Mouse (Mus musculus): ENCODE measurements around the gene Sema3b. TPM values are rescaled to one million over a fixed set of nuclear protein-coding genes. Genes with fewer than 3 reads are reported as not detected.
"Not testable (repeated sequence)": the region's sequence is repeated elsewhere in the genome, so short reads cannot be mapped to it uniquely, and the experiment has no call there.

The Sema3b gene
- polyA plus RNA-seq, 1 experiment from 2014 or later = 3.2 TPM

GRCm38 (mm10) chr9:107576357-107577107 lies 32.5 kb downstream of the Sema3b start, which contains the start of gene Hyal1:
Gene Hyal1, plus strand, starts transcription at chr9:107576927.
- Histone ChIP-seq H3K27me3 (ENCODE audit: control insufficient read depth, insufficient read depth, low read length) (no peaks in the 10 kb centered on the region), H3K4me1 (ENCODE audit: control insufficient read depth, insufficient read depth, low read length) (peaks cover 20% of the 10 kb centered on the region), H3K9ac (replicated peaks; ENCODE audit: low read length) (no peak within 1 kb of the TSS; the same call in 1 of the 2 replicates), H3K36me3 (ENCODE audit: control insufficient read depth, insufficient read depth, low read length) (peaks cover 29% of the 10 kb centered on the region), H3K4me3 (replicated peaks; ENCODE audit: low read depth, low read length) (peak within 1 kb of the TSS; percentile 21), H3K9me3 (ENCODE audit: control insufficient read depth, low read length) (no peaks in the 10 kb centered on the region), H3K27ac (replicated peaks; ENCODE audit: low read depth, low read length) (peak within 1 kb of the TSS; percentile 41; the same call in 1 of the 2 replicates), H3K4me2 (ENCODE audit: low read length) (peak within 1 kb of the TSS; percentile 42)
- DNase-seq = peak; percentile 76
- 27% methylated on average over 16 of the region's 16 CpGs for WGBS
- ATAC-seq (ENCODE audit: low FRiP score, low TSS enrichment) = peak; percentile 29

- Histone ChIP-seq H3K27ac (replicated peaks; ENCODE audit: low read depth, low read length) (0 out of 2 replicates have a peak overlapping the region, but pooled peaks have one; percentile 41), H3K9me3 (ENCODE audit: control insufficient read depth, low read length) (no peaks in the 10 kb centered on the region), H3K4me1 (ENCODE audit: control insufficient read depth, insufficient read depth, low read length) (peaks cover 22% of the 10 kb centered on the region), H3K4me3 (replicated peaks; ENCODE audit: low read depth, low read length) (no peak overlapping the region), H3K9ac (replicated peaks; ENCODE audit: low read length) (no peak overlapping the region), H3K27me3 (ENCODE audit: control insufficient read depth, insufficient read depth, low read length) (no peaks in the 10 kb centered on the region), H3K4me2 (ENCODE audit: low read length) (no peak overlapping the region), H3K36me3 (ENCODE audit: control insufficient read depth, insufficient read depth, low read length) (peaks cover 36% of the 10 kb centered on the region)
- DNase-seq (no peak), ATAC-seq (ENCODE audit: low FRiP score, low TSS enrichment) (no peak)
- 89% methylated on average over 14 of the region's 14 CpGs for WGBS
These were observed 33.3 kb downstream of the Sema3b start for GRCm38 (mm10) chr9:107575579-107576356.

DNA sequence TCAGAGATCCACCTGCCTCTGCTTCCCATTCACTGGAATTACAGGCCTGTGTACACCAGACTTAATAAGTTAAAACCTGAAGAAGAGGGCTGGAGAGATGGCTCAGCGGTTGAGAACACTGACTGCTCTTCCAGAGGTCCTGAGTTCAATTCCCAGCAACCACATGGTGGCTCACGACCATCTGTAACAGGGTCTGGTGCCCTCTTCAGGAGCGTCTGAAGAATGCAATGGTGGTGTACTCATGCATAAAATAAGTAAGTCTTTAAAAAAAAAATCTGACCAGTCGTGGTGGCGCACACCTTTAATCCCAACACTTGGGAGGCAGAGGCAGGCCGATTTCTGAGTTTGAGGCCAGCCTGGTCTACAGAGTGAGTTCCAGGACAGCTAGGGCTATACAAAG lies 35.3 kb downstream of the Sema3b start:
- not testable (repeated sequence) for H3K4me2 ChIP-seq (ENCODE audit: low read length); H3K27me3 ChIP-seq (ENCODE audit: control insufficient read depth, insufficient read depth, low read length); H3K9ac ChIP-seq (replicated peaks; ENCODE audit: low read length); H3K9me3 ChIP-seq (ENCODE audit: control insufficient read depth, low read length); DNase-seq; H3K4me3 ChIP-seq (replicated peaks; ENCODE audit: low read depth, low read length); H3K27ac ChIP-seq (replicated peaks; ENCODE audit: low read depth, low read length); ATAC-seq (ENCODE audit: low FRiP score, low TSS enrichment)
- Histone ChIP-seq H3K36me3 (ENCODE audit: control insufficient read depth, insufficient read depth, low read length) (peaks cover 41% of the 10 kb centered on the region), H3K4me1 (ENCODE audit: control insufficient read depth, insufficient read depth, low read length) (peaks cover 25% of the 10 kb centered on the region)
- 81% methylated on average over 6 of the region's 6 CpGs for WGBS

DNA sequence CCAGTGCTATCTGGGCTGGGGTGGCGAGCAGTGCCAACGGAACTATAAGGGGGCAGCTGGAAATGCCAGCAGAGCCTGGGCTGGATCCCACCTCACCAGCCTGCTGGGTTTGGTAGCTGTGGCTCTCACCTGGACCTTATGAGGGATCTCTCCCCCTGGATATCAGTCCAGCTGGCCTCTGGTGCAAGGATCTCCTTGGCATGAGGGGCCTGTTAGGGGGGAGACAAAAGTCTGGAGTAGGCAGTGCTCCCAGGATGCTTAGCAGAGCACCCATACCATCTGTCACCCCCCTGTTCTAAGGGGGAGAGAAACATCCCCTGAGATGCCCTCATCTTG lies 36.7 kb downstream of the Sema3b start:
- Histone ChIP-seq H3K9me3 (ENCODE audit: control insufficient read depth, low read length) (no peaks in the 10 kb centered on the region), H3K4me1 (ENCODE audit: control insufficient read depth, insufficient read depth, low read length) (peaks cover 36% of the 10 kb centered on the region), H3K9ac (replicated peaks; ENCODE audit: low read length) (no peak overlapping the region), H3K36me3 (ENCODE audit: control insufficient read depth, insufficient read depth, low read length) (peaks cover 41% of the 10 kb centered on the region), H3K27me3 (ENCODE audit: control insufficient read depth, insufficient read depth, low read length) (no peaks in the 10 kb centered on the region), H3K27ac (replicated peaks; ENCODE audit: low read depth, low read length) (no peak overlapping the region), H3K4me3 (replicated peaks; ENCODE audit: low read depth, low read length) (no peak overlapping the region), H3K4me2 (ENCODE audit: low read length) (no peak overlapping the region)
- ATAC-seq (ENCODE audit: low FRiP score, low TSS enrichment) = no peak
- DNase-seq = no peak
- 100% methylated on average over 2 of the region's 2 CpGs for WGBS

DNA sequence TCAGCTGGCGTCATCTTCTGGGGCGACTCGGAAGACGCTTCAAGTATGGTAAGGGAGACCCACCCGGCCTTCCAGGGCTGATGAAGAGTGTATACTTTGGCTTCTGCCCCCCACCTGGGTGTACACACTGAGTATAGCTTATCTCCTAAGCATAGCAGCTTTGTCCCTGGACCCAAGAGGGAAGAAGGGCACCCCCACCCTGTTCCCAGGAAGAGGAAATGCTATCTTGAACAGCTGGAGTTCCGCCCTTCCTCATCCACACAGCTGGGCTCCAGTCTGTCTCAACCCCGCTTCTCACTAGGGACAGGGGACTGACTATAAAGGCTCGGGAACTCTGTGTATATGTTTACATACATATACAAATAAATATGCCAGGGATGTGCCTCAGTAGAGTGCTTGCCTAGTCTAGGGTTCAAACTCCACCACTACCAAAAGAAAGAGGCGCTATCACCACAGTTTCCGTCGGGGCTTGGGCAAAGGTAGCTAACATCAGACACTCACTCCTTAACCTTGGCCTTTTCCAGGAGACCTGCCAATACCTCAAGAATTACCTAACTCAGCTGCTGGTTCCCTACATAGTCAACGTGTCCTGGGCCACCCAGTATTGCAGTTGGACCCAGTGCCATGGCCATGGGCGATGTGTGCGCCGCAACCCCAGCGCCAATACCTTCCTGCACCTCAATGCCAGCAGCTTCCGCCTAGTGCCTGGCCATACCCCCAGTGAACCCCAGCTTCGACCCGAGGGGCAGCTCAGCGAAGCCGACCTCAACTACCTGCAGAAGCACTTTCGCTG lies 37.3 kb downstream of the Sema3b start:
- Histone ChIP-seq H3K27ac (replicated peaks; ENCODE audit: low read depth, low read length) (no peak overlapping the region), H3K9ac (replicated peaks; ENCODE audit: low read length) (no peak overlapping the region), H3K9me3 (ENCODE audit: control insufficient read depth, low read length) (no peaks in the 10 kb centered on the region), H3K4me1 (ENCODE audit: control insufficient read depth, insufficient read depth, low read length) (peaks cover 32% of the 10 kb centered on the region), H3K36me3 (ENCODE audit: control insufficient read depth, insufficient read depth, low read length) (peaks cover 41% of the 10 kb centered on the region), H3K4me3 (replicated peaks; ENCODE audit: low read depth, low read length) (no peak overlapping the region), H3K4me2 (ENCODE audit: low read length) (peak overlapping the region; percentile 83), H3K27me3 (ENCODE audit: control insufficient read depth, insufficient read depth, low read length) (no peaks in the 10 kb centered on the region)
- 95% methylated on average over 22 of the region's 22 CpGs for WGBS
- ATAC-seq (ENCODE audit: low FRiP score, low TSS enrichment) = no peak
- no peak for DNase-seq

- Histone ChIP-seq H3K36me3 (ENCODE audit: control insufficient read depth, insufficient read depth, low read length) (peaks cover 49% of the 10 kb centered on the region), H3K27me3 (ENCODE audit: control insufficient read depth, insufficient read depth, low read length) (no peaks in the 10 kb centered on the region), H3K4me3 (replicated peaks; ENCODE audit: low read depth, low read length) (peak overlapping the region; percentile 85), H3K9me3 (ENCODE audit: control insufficient read depth, low read length) (no peaks in the 10 kb centered on the region), H3K9ac (replicated peaks; ENCODE audit: low read length) (peak overlapping the region; percentile 80), H3K27ac (replicated peaks; ENCODE audit: low read depth, low read length) (no peak overlapping the region), H3K4me2 (ENCODE audit: low read length) (peak overlapping the region; percentile 83), H3K4me1 (ENCODE audit: control insufficient read depth, insufficient read depth, low read length) (peaks cover 32% of the 10 kb centered on the region)
- 94% methylated on average over 21 of the region's 21 CpGs for WGBS
- ATAC-seq (ENCODE audit: low FRiP score, low TSS enrichment) (no peak), DNase-seq (no peak)
These were observed 38.2 kb downstream of the Sema3b start for GRCm38 (mm10) chr9:107570845-107571244.

DNA sequence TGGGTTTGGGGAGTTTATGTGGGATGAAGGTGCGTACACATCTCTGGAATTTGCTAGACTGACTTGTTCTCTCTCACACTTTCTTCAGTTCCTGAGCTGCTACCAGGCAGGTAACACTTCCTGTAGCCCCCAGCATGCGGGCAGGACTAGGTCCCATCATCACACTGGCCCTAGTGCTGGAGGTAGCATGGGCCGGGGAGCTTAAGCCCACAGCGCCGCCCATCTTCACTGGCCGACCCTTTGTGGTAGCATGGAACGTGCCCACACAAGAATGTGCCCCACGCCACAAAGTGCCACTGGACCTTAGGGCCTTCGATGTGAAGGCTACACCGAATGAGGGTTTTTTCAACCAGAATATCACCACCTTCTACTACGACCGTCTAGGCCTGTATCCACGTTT lies 39.0 kb downstream of the Sema3b start:
- WGBS = 46% methylated on average over 13 of the region's 13 CpGs
- peaks cover 32% of the 10 kb centered on the region for H3K4me1 ChIP-seq (ENCODE audit: control insufficient read depth, insufficient read depth, low read length)

GRCm38 (mm10) chr9:107569270-107569669 lies 39.8 kb downstream of the Sema3b start:
- H3K27me3 ChIP-seq (ENCODE audit: control insufficient read depth, insufficient read depth, low read length) = no peaks in the 10 kb centered on the region
- H3K27ac ChIP-seq (replicated peaks; ENCODE audit: low read depth, low read length) = peak overlapping the region; percentile 88
- H3K9me3 ChIP-seq (ENCODE audit: control insufficient read depth, low read length) = no peaks in the 10 kb centered on the region
- H3K36me3 ChIP-seq (ENCODE audit: control insufficient read depth, insufficient read depth, low read length) = peaks cover 57% of the 10 kb centered on the region
- H3K9ac ChIP-seq (replicated peaks; ENCODE audit: low read length) = peak overlapping the region; percentile 80
- WGBS = under 1% methylated on average over 23 of the region's 23 CpGs
- DNase-seq (no peak), ATAC-seq (ENCODE audit: low FRiP score, low TSS enrichment) (peak; percentile 54)
- peaks cover 32% of the 10 kb centered on the region for H3K4me1 ChIP-seq (ENCODE audit: control insufficient read depth, insufficient read depth, low read length)
- peak overlapping the region; percentile 85 for H3K4me3 ChIP-seq (replicated peaks; ENCODE audit: low read depth, low read length)
- peak overlapping the region; percentile 83 for H3K4me2 ChIP-seq (ENCODE audit: low read length)

More for the DNA sequence above, 39.0 kb downstream of the Sema3b start:
- Histone ChIP-seq H3K4me2 (ENCODE audit: low read length) (peak overlapping the region; percentile 83), H3K27ac (replicated peaks; ENCODE audit: low read depth, low read length) (peak overlapping the region; percentile 88), H3K9ac (replicated peaks; ENCODE audit: low read length) (peak overlapping the region; percentile 80), H3K4me3 (replicated peaks; ENCODE audit: low read depth, low read length) (peak overlapping the region; percentile 85), H3K9me3 (ENCODE audit: control insufficient read depth, low read length) (no peaks in the 10 kb centered on the region), H3K27me3 (ENCODE audit: control insufficient read depth, insufficient read depth, low read length) (no peaks in the 10 kb centered on the region), H3K36me3 (ENCODE audit: control insufficient read depth, insufficient read depth, low read length) (peaks cover 57% of the 10 kb centered on the region)
- ATAC-seq (ENCODE audit: low FRiP score, low TSS enrichment) (no peak), DNase-seq (no peak)
